Mouse (Mus musculus) MEL (cell line): ENCODE measurements at regions not wholly inside any gene's neighbourhood (a gene's known extent, or its start where the extent isn't known, plus 50 kb on each side); places are given as distances from the start of the nearest gene placed in this dataset.

Experiments used
- DNase-seq: peaks from one replicate; pipeline ENCODE4 v3.0.0; 2011; ENCODE audit warnings: low read depth, low spot score
- H3K27ac ChIP-seq: 2 replicates; pipeline ENCODE4 v1.5.1; 2012; ENCODE audit warnings: low read depth, mild to moderate bottlenecking, control low read depth, low read length, moderate library complexity; ENCODE audit not compliant: control insufficient read depth
- H3K27me3 ChIP-seq, 2 experiments: fragments of 150-350 bp in 1 of 2; sonication (generic) in 1 of 2; 2 replicates each; pipeline ENCODE4 v1.6.1; 2012; ENCODE audit warnings: low read length in 2 of 2, mild to moderate bottlenecking in 2 of 2, improper control_type of control experiment in 1 of 2, moderate library complexity in 1 of 2; ENCODE audit not compliant: insufficient read depth in 2 of 2, control insufficient read depth in 1 of 2
- H3K36me3 ChIP-seq, 2 experiments: 2 replicates each; pipeline ENCODE4 v1.6.1; 2012 to 2014; ENCODE audit warnings: low read length in 2 of 2, improper control_type of control experiment in 1 of 2, inconsistent platforms in 1 of 2, mild to moderate bottlenecking in 1 of 2; ENCODE audit not compliant: insufficient read depth in 2 of 2, control insufficient read depth in 1 of 2
- H3K4me1 ChIP-seq, 2 experiments: fragments of 150-350 bp in 1 of 2; sonication (generic) in 1 of 2; 2 replicates each; pipeline ENCODE4 v1.6.1; 2012; ENCODE audit warnings: low read length in 2 of 2, improper control_type of control experiment in 1 of 2, mild to moderate bottlenecking in 1 of 2; ENCODE audit not compliant: insufficient read depth in 2 of 2, control insufficient read depth in 1 of 2
- H3K4me3 ChIP-seq, 2 experiments: fragments of 150-350 bp in 1 of 2; sonication (generic) in 1 of 2; 2 replicates each; pipeline ENCODE4 v1.5.1; 2012; ENCODE audit warnings: low read depth in 2 of 2, low read length in 2 of 2, mild to moderate bottlenecking in 2 of 2, moderate library complexity in 2 of 2, control low read depth in 1 of 2, improper control_type of control experiment in 1 of 2; ENCODE audit not compliant: control insufficient read depth in 1 of 2, insufficient read depth in 1 of 2
- H3K79me2 ChIP-seq: 2 replicates; pipeline ENCODE4 v1.6.1; 2012; ENCODE audit warnings: mild to moderate bottlenecking, low read length, moderate library complexity; ENCODE audit not compliant: control insufficient read depth, poor library complexity, insufficient read depth
- H3K9ac ChIP-seq: 2 replicates; pipeline ENCODE4 v1.6.1; 2012; ENCODE audit warnings: low read depth, mild to moderate bottlenecking, control low read depth, low read length, moderate library complexity; ENCODE audit not compliant: control insufficient read depth, poor library complexity, severe bottlenecking
- H3K9me3 ChIP-seq: fragments of 150-350 bp; sonication (generic); replicated peaks from 2 replicates; pipeline ENCODE4 v1.6.1; 2012; ENCODE audit warnings: mild to moderate bottlenecking, low read length, improper control_type of control experiment, moderate library complexity; ENCODE audit not compliant: insufficient read depth
- CHD2 ChIP-seq: IDR thresholded peaks from 2 replicates; pipeline ENCODE4 v1.6.1; 2011; ENCODE audit warnings: low read length, improper control_type of control experiment
- CTCF ChIP-seq, 3 experiments: IDR thresholded peaks in 2 of 3; conservative IDR thresholded peaks in 1 of 3; 2 replicates each; pipeline ENCODE4 v1.5.1; 2011 to 2012; ENCODE audit warnings: low read length in 3 of 3, low read depth in 2 of 3, mild to moderate bottlenecking in 2 of 3, improper control_type of control experiment in 1 of 3, inconsistent platforms in 1 of 3, mixed read lengths in 1 of 3, moderate library complexity in 1 of 3; ENCODE audit not compliant: control insufficient read depth in 1 of 3, insufficient read depth in 1 of 3, poor library complexity in 1 of 3, severe bottlenecking in 1 of 3
- ELF1 ChIP-seq: IDR thresholded peaks from 2 replicates; pipeline ENCODE4 v1.6.1; 2014; ENCODE audit warnings: low read depth, mild to moderate bottlenecking, inconsistent platforms, low read length, improper control_type of control experiment, moderate library complexity
- EP300 ChIP-seq, 2 experiments: IDR thresholded peaks; 2 replicates each; pipeline ENCODE4 v1.6.1; 2011; ENCODE audit warnings: improper control_type of control experiment in 2 of 2, low read length in 2 of 2, low read depth in 1 of 2, mild to moderate bottlenecking in 1 of 2
- ETS1 ChIP-seq: IDR thresholded peaks from 2 replicates; pipeline ENCODE4 v1.6.1; 2012; ENCODE audit warnings: low read depth, mild to moderate bottlenecking, inconsistent platforms, low read length, improper control_type of control experiment, moderate library complexity
- GATA1 ChIP-seq: IDR thresholded peaks from 2 replicates; pipeline ENCODE4 v1.6.1; 2011; ENCODE audit warnings: low read depth, low read length, improper control_type of control experiment
- MAFK ChIP-seq: IDR thresholded peaks from 2 replicates; pipeline ENCODE4 v1.6.1; 2011; ENCODE audit warnings: low read depth, mild to moderate bottlenecking, low read length, improper control_type of control experiment, borderline replicate concordance
- MXI1 ChIP-seq: IDR thresholded peaks from 2 replicates; pipeline ENCODE4 v1.6.1; 2011; ENCODE audit warnings: mild to moderate bottlenecking, low read depth, low read length, improper control_type of control experiment
- MYB ChIP-seq: IDR thresholded peaks from 2 replicates; pipeline ENCODE4 v1.6.1; 2011; ENCODE audit warnings: mild to moderate bottlenecking, low read depth, low read length, improper control_type of control experiment
- NELFE ChIP-seq: IDR thresholded peaks from 2 replicates; pipeline ENCODE4 v1.6.1; 2011; ENCODE audit warnings: low read depth, low read length, improper control_type of control experiment
- NRF1 ChIP-seq: IDR thresholded peaks from 2 replicates; pipeline ENCODE4 v1.6.1; 2014; ENCODE audit warnings: low read depth, mild to moderate bottlenecking, inconsistent platforms, low read length, improper control_type of control experiment, moderate library complexity; ENCODE audit not compliant: poor library complexity, insufficient read depth, severe bottlenecking
- POLR2AphosphoS2 ChIP-seq: IDR thresholded peaks from 2 replicates; pipeline ENCODE4 v1.6.1; 2011; ENCODE audit warnings: low read length, improper control_type of control experiment
- RCOR1 ChIP-seq: IDR thresholded peaks from 2 replicates; pipeline ENCODE4 v1.6.1; 2012; ENCODE audit warnings: low read depth, mild to moderate bottlenecking, inconsistent platforms, low read length, improper control_type of control experiment
- SIN3A ChIP-seq: IDR thresholded peaks from 2 replicates; pipeline ENCODE4 v1.6.1; 2012; ENCODE audit warnings: low read length, improper control_type of control experiment, inconsistent platforms
- SMC3 ChIP-seq: IDR thresholded peaks from 2 replicates; pipeline ENCODE4 v1.6.1; 2011; ENCODE audit warnings: low read depth, low read length, improper control_type of control experiment
- TAL1 ChIP-seq: IDR thresholded peaks from 2 replicates; pipeline ENCODE4 v1.6.1; 2012; ENCODE audit warnings: mild to moderate bottlenecking, inconsistent platforms, low read length, moderate library complexity, mixed read lengths
- USF2 ChIP-seq, 2 experiments: IDR thresholded peaks; 2 replicates each; pipeline ENCODE4 v1.6.1; 2011 to 2012; ENCODE audit warnings: improper control_type of control experiment in 2 of 2, low read length in 2 of 2, borderline replicate concordance in 1 of 2, inconsistent platforms in 1 of 2, low read depth in 1 of 2, mild to moderate bottlenecking in 1 of 2; ENCODE audit not compliant: insufficient read depth in 1 of 2
- ZC3H11A ChIP-seq: IDR thresholded peaks from 2 replicates; pipeline ENCODE4 v1.6.1; 2012; ENCODE audit warnings: low read depth, mild to moderate bottlenecking, inconsistent platforms, low read length, improper control_type of control experiment
- ZNF384 ChIP-seq: IDR thresholded peaks from 2 replicates; pipeline ENCODE4 v1.6.1; 2012; ENCODE audit warnings: low read depth, mild to moderate bottlenecking, inconsistent platforms, low read length, improper control_type of control experiment

GRCm38 (mm10) chr4:12457978-12458597, 286.3 kb upstream of the Fam92a start:
- Histone ChIP-seq H3K4me3 (no peak overlapping the region), H3K9ac (no peak overlapping the region), H3K27ac (no peak overlapping the region), H3K27me3 (no peaks in the 10 kb centered on the region), H3K79me2 (no peaks in the 10 kb centered on the region), H3K9me3 (no peaks in the 10 kb centered on the region), H3K4me1 (no peaks in the 10 kb centered on the region), H3K36me3 (no peaks in the 10 kb centered on the region)
- no peak for DNase-seq
- TF ChIP-seq TAL1 (no peak), ZNF384 (no peak), CTCF (IDR thresholded peaks at IDR 0.05 in 2 of 3, conservative IDR thresholded peaks at IDR 0.05 in 1 of 3; ENCODE audit: control insufficient read depth in 1 of 3, insufficient read depth in 1 of 3, low read depth in 2 of 3, low read length in 3 of 3, poor library complexity in 1 of 3, severe bottlenecking in 1 of 3) (no peak), POLR2AphosphoS2 (no peak), MAFK (no peak), EP300 (IDR thresholded peaks at IDR 0.05; ENCODE audit: low read depth in 1 of 2, low read length in 2 of 2) (no peak), SMC3 (no peak), ELF1 (no peak), ETS1 (no peak), RCOR1 (no peak), GATA1 (no peak), USF2 (IDR thresholded peaks at IDR 0.05; ENCODE audit: borderline replicate concordance in 1 of 2, insufficient read depth in 1 of 2, low read depth in 1 of 2, low read length in 2 of 2) (no peak), MXI1 (no peak), CHD2 (no peak), MYB (no peak), NELFE (no peak), ZC3H11A (no peak)

GRCm38 (mm10) chr4:12452086-12452485, 280.3 kb upstream of the Fam92a start:
- TF ChIP-seq SIN3A (no peak), NRF1 (no peak), CHD2 (no peak), USF2 (IDR thresholded peaks at IDR 0.05; ENCODE audit: borderline replicate concordance in 1 of 2, insufficient read depth in 1 of 2, low read depth in 1 of 2, low read length in 2 of 2) (no peak), MAFK (no peak)

More at GRCm38 (mm10) chr4:12452086-12452485, 280.3 kb upstream of the Fam92a start:
- no peak for DNase-seq
- no peaks in the 10 kb centered on the region for H3K36me3 ChIP-seq
- H3K79me2 ChIP-seq = no peaks in the 10 kb centered on the region
- H3K27me3 ChIP-seq = no peaks in the 10 kb centered on the region
- no peaks in the 10 kb centered on the region for H3K4me1 ChIP-seq
- H3K9ac ChIP-seq = no peak overlapping the region
- H3K27ac ChIP-seq = no peak overlapping the region
- H3K9me3 ChIP-seq = no peaks in the 10 kb centered on the region
- no peak overlapping the region for H3K4me3 ChIP-seq
